Mouse (Mus musculus) embryo, embryonic 10.5 days (tissue): ENCODE data around the gene Stx18.

Source experiments
- DNase-seq: peaks from one replicate; pipeline ENCODE4 v3.0.0-alpha.2; 2015; ENCODE audit warnings: low spot score

Stx18 gene

DNA sequence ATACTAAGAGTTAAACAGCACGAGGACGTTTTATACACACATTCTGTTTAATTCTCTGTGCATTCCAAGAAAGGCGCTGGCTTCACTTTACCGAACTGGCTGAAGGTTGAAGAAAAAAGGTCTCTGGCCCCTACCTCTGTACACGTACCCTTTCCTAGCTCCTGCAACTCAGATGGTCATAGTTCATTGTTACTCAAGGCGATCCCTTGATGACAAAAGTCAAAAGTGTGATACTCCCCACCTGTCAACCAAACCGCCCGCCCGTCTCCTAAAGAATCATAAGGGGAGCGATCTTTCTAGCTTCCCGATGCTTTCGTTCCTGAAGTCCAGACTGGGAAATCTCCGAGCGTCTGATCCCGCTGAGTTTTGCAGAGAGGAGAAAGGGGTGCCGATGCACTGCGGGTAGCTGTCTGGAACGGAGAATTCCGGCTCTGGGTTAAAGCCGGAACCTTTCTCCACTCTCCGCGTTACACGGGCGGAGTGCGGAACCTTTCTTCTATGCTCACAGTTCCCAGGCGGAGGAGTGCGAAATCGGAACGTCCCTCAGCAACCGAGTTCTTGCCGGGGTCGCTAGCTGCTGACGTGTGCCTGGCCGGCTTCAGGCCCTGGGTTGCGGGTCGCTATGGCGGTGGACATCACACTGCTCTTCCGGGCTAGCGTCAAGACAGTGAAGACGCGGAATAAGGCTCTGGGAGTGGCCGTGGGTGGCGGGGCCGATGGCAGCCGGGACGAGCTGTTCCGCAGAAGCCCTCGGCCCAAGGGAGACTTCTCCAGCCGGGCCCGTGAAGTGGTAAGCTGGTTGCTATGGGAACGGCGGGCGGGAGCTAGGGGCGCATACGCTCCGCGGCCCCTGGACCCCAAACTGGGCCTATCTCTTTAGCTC, at the start of gene Stx18:
TSS of gene Stx18 (plus strand) at position 33 of the 883 bp plus-strand sequence.
- DNase-seq: peak; percentile 96

DNA sequence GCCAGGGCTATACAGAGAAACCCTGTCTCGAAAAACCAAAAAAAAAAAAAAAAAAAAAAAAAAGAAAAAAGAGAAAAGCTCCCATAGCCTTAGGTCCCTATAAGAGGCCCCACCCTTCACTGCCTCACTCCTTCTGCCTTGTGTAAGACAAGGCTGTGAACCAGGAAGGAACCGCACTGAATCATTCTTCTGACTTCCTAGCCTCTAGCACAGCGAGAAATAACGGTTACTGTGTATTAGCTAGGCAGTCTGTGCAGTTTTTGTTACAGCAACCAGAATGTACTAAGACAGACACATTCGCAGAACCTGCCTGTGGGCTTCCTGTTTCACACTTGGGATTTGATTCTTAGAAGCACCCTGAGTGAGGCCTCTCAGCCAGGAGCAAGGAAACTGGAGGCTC, 46.2 kb upstream of the Stx18 start:
- DNase-seq: no peak

DNA sequence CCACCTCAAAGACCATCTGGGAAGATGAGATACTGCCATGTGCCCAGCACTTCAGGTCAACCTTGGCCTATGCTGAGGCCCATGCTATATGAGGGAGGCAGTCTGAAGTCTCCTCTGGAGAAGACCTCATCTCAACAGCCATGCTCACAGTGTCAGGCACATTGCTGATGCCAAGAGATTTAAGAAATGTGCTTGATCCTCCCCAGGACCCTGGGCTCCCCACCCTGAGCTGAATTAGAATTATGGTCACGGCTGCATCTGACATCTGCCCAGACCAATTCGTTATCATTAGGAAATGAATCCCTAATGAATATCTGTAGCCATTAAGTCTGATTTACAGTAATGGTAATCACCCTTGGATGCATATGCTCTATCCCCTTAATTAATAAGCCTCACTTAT, 39.7 kb upstream of the Stx18 start:
- no peak for DNase-seq

DNA sequence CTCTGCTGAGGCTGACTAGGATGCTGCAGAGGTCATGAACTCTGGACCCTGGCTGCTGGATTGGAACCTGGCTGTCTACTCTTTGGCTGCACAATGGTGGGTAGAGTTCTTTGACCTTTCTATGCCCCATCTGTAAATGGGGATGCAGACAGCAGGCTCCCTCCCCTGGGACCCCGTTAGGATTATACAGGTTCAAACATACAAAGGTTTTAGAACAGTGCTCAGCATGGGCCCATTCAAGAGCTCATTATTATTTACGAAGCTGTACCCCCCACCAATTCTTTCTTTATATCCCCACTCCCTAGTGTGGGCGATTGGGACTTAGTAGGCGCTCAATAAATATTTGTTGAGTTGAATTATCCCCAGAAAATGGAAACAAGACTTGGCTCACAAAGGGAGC, 36.0 kb upstream of the Stx18 start:
- no peak for DNase-seq

DNA sequence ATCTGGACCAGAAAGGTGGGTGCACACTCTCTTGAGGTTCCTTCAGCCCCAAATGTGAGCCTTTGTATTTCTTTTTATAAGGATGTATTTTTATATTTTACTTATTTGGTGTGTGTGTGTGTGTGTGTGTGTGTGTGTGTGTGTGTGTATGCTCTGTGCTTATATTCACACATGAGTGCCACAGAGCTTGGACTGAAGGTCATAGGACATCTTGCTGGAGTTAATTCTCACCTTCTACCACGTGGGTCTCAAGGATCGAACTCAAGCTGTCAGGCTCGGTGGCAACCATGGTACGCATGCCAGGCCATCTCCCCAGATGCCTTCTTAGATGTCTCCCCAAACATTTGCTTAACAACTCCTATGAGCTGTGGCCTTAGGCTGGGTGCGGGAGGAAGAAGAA, 33.8 kb upstream of the Stx18 start:
- DNase-seq: no peak

DNA sequence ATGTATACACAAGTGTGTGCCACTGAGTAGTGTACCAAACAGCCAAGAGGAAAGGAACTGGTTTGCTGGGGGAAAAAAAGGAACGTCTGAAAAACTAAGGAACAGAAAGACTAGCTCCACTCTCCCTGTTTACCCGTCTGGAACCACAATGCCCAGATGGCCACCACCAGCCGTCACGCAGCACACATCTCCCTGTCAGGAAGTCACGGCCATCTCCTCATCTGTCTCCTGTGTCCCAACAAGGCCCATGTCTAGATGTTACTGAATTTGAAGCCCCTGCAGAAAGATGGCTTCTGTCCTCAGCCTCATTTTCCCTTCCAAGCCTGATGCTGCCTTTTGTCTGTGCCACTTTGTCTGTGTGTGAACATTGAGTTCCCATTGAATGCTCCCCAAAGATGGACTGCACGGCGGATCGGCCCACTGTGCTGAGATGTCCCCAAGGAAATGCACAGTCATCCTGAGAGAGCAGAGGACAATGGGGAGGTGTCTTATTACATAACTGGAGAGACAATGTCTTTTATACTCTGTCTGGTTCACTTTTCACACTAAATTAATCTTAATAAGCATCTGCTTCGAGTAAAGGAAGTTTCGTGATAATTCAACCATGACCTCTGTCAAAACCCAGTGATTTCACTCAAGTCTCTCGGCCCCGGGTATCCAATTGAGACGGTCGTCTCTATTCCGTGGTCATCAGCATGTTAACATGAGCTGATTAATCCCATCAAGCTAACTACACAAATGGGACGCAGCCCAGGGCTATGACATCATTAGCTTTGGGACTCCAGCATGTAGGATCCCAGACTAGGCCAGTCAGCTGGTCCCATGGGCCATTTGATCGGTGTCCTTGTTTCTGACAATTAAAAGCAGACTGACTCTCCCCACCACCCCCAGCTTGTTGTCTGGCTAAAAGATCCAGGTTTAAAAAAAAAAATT, 31.9 kb upstream of the Stx18 start:
- peak; percentile 63 for DNase-seq

DNA sequence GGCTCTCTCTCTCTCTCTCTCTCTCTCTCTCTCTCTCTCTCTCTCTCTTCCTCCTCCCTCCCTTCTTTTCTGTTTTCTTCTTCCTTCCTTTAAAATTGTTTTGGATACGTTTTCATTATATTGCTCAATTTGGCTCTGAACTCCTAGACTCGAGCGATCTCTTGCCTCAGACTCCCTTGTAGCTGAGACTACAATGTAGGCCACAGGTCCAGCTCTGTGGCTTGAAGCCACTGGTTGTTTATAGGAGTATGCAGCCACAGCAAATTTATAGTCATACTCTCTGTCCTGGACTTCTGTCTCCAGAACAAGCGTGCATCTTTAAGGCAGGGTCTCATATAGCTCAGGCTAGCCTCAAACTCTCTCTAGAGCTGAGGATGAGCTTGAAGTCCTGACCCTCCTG, 29.5 kb upstream of the Stx18 start:
- no peak for DNase-seq

DNA sequence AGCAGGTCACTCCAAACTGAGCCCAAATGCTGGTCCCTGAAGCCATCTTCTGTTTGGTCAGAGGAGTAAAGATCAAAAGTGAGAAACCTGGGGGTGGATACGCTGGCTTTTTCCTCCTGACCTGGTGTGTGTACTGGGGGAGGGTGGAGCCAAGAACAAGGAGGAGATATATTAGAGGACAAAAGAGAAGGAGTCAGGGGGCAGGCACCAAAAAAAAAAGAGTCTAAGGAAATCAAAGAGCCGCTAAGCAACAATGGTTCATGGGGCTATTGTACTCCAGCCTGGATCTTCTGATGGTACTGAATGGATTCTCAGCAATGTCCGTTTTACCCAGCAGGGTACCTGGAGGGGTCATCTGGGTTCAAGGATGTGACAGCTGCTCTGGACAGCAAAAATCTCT, 23.6 kb upstream of the Stx18 start:
- DNase-seq: peak; percentile 31

DNA sequence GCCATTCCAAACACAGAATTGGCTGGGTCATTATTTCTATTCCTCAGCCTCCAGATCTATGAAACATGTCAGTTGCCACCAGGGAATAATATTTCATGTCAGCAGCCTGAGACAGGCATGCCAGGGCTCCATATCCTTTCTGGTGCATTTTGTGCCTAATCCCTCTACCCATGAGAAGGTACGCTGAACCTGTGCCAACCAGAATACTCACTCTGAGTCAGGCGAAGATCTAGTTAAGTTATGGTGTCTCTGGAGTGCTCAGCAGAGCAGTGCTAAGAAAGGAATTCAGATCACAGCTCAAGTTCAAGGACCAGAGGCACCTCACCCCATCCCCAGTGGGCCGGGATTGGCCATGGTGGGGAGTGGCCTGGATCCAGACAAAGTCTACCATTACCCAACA, 21.6 kb upstream of the Stx18 start:
- DNase-seq: no peak

DNA sequence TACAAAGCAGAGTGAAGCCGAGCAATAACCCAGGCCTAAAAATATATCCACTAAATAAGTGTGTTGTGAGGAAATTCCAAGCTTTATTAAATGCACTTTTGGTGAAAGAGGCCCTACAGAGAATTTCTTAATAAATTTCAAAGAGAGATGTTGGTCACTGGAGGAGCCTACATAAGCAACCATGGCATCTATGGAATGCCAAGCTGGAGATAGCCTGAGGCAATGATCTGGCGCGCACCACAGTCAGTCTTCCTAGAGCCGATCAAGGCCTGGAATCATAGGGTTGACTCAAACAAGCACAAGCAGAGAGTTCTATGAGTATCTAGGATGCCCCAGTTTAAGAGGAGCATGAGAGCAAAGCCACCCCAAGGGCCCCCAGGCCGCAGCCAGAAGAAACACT, 10.9 kb upstream of the Stx18 start:
- DNase-seq: no peak

DNA sequence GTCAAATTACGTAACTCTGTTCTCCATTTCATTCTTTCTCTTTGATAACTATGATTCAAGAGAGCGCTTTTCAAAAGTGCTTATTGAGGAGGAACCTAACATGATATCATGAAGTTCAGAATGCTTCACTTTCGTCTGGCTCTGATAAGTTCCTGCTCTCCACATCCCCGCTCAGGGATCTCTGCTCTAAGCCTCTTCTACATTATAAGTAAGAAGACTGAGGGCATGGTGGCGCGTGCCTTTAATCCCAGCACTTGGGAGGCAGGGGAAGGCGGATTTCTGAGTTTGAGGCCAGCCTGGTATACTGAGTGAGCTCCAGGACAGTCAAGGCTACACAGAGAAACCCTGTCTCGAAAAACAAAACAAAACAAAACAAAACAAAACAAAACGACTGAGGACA, 268 bp upstream of the Stx18 start:
- DNase-seq: peak; percentile 18

DNA sequence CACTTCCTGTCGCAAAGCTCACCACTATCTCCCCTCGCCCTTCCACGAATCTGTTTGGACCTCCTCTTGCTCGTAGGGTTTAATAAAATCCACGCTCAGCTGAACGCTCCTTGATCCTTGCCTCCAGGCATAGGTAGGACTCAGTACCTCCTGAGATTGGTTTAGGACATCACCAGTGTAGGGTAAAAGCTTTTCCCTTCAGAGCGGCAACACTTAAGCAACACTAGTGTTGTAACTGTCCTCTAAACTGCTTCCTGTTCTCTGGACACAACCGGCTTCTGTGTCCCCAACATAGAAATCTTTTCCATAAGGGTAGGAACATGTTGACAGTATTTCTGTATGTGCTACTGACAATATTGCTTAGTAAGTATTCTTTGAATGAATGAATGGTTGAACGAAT, 1.3 kb downstream of the Stx18 start:
- DNase-seq: no peak

DNA sequence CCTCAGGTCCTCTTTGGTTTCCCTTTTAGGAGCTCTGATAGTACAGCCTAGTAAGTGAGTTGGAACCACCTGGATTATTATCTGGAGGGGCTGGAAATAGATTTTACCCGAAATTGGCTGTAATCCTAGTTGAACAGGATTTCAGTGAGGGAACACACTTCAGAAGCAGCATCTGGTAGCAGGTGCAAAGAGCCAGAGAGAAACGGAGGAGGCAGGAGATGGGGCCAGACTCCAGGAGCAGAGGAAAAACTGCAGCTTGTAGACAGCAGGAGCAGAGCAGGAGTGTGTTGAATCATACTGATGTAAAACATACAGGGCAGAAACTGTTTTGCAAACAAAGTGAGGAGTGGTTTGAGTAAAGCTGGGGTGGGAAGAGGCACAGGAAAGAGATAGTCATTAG, 6.4 kb downstream of the Stx18 start:
- DNase-seq: no peak

DNA sequence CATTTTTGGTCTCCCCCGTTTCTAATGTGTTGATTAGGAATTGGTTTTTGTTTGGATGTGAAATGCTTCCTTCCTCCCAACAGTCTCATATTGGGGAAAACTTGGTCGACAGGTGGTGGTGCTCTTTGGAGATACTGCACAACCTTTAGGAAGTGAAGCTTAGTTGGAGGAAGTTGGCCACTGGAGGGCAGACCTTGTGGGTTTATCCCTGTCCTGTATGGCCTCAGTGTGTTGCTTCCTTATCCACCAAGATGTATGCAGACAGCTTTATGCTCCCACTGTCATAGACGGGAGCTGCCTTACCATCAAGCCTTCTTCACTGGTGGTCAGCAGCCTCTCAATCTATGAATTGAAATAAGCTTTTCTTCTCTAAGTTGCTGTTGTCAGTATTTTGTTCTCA, 9.6 kb downstream of the Stx18 start:
- DNase-seq: no peak

DNA sequence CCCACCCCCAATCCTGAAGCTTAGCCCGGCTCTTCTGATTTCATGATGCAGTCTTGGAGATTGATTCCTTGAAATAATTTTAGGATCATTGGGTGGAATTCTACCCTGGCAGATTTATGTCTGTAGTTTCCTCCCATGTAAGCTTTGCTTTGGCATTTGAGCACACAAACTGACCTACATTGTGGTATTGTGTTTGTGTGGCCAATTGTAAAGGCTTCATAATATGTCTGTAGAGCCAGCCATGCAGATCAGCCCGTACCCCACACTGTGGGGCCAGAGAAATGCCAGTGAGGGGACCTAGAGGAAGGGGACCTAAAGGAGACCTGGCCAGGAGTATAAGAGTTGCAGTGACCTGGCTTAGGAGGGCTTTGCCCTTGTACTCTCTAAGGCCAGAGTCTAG, 22.5 kb downstream of the Stx18 start:
- DNase-seq: no peak

DNA sequence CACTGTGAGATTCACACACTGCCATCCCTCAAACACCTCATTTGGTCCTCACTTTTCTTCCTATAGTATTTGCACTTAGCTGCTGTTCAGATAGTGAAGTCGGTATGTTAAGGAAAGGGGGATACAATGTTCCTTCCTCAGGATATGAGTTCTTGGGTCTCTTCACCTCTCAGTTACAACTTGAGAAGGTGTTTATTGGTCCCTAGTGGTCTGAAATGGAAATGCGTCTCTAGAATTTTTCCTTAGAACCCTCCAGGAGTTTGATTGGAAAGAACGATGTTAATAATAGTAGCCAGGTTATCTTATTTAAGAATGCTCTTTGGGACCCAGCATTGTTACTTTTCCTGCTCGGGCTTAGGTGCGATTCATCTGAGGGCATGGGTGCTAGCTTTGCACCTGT, 24.2 kb downstream of the Stx18 start:
- DNase-seq: peak; percentile 78

DNA sequence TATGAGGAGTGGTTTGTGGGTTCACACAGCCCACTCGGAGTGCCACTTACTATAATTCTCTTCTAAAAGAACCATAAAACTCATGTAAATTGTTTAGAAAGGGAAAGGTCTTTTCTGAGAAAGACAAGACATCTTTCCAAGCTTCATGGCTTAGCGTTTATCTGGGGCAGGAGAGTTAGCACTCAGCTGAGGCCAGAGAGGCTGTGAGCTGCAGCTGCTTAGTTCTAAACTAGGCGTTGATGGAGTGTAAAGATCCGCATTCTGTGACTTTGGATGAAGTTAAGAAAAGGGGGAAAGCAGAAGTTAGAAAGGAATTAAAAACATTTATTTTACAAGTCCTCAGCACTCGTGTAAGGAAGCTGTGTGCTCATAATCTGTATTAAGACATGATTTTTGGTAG, 24.8 kb downstream of the Stx18 start:
- DNase-seq: no peak

DNA sequence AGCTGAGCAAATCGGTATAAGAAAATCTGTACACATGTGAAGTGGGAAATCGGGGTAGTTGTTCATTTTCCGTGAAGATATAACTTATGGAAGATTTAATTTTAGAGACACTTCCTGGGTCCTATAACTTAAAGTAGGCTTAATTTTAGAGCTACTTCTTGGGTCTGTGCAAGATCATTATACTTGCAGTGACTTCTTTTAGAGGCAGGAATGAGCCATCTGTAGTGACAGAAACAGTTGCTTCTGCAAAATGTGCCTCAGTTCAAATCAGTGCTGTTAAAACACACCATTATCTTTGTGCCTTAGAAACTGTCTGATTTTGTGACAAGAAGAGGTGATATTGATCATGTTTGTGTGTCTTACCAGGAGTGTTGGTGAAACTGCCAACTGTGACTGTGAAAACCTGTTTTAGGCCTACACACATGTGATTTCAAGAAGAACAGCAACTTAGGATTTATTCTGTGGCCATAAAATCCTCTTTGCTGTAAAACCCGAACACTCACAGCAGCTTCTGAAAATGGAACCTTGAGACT, 25.6 kb downstream of the Stx18 start:
- no peak for DNase-seq

DNA sequence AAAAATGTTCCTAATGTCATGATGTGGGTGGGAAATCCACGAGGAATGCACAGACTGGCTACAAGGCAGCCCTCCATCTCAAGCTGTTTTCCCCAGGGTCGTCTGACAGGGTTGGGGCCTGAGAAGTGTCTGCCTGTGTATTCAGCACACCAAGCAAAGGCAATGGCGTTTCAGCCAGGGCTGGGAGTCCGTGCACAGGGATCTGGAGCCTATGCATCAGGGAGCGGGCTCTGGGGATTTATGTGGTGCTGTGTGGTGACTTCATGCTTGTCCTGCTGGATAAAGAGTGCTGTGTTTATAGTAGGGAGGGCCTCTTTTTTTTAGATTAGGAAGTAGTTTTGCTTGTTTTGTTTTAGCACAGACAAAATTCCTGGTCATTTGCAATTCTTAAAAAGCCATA, 26.2 kb downstream of the Stx18 start:
- DNase-seq: peak; percentile 49

DNA sequence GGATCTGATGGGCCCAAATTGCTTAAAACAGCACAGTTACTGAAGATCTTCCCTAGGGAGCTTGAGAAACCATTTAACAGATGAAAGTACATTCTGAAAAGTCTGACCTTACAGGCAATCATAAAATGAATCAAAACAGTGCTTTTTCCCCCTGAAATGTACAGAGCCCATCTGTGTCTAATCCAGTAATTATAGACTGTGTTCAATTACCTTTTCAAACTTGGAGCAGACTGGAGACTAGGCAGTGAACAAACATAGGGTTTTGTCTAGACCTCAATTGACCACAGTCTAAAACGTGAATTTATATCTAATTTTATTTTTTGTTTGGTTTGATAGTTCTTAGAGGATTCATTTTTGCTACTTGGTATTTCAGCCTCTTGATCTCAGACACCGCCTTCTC, 26.9 kb downstream of the Stx18 start:
- peak; percentile 30 for DNase-seq

DNA sequence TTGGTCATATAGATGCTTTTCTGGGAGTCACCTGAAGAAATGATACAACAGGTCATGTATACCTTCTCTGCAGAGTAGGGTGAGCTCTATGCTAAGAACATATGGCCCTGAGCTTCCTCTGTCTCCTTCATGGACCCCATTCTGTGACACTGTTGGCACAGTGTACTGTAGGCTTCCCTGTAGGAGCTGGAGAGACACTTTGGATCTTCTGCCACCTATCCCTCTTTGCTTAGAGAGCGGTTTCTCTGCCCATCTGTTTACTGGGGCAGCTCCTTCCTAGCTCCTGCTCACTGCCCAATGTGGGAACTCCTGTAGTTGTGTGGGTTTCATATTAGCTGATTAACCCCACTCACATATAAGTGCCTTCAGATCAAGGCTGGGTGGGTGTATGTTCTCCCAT, 28.1 kb downstream of the Stx18 start:
- no peak for DNase-seq

DNA sequence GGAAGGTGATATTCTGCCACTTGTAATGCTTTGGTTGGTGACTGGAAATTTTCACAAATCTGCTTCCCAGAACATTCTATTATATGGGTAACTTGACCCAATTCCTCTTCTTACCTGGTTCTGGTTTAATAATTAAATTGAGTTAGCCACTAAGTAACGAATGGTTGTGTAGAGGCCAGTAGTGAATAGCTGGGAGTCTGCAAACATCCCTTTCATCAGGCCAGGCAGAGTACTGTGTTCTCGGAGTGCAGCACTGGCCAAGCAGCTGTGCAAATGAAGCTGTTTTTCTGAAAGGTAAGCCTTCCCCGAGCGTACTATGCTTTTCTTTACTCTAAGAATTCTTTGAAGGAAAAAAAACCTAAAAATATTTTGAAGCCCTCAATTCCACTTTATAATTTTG, 37.8 kb downstream of the Stx18 start:
- DNase-seq: no peak

DNA sequence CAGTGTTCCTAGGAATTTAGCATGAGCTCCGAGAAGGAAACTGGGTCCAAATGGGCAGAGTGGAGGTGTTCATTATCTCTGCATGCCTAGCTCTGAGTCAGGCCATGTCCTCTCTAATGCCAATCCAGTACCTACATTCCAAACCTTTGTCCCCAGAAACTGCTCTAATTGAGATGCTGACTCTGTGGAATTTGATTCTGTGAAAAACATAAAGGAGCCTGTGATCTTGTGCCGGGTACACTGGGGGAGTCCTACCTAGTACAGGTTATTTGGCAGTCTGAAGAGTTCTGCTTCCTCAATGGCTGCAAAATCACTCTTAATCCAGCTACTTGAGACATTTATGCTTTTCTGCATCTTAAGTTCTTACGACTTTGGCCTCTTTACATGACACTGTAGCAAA, 40.0 kb downstream of the Stx18 start:
- DNase-seq: no peak
